Comparison of ENCODE assay signal across 7 mouse cellular contexts in genomic region chr11:11974591-11975255, GRCm38 (mm10).
A peak's percentile ranks its signal among the peaks of the same experiment; 100 is the strongest.
DNase-seq lines count a peak whose midpoint lies in the region; ATAC-seq and TF ChIP-seq lines count a peak whose summit lies in the region.

No protein-coding gene starts in this region.

- peak; percentile 51; the same call in 1 of the 2 replicates for TF ChIP-seq CTCF in spleen, adult 2 months (IDR thresholded peaks at IDR 0.05; ENCODE audit: extremely low read depth, insufficient read depth, insufficient read length, insufficient replicate concordance)

- H3K4me1 ChIP-seq in spleen, adult 2 months (ENCODE audit: control insufficient read depth, insufficient read depth, insufficient read length), result no peaks in the 10 kb centered on the region
- no peaks in the 10 kb centered on the region for H3K4me1 ChIP-seq in forebrain, embryonic 14.5 days (ENCODE audit: control insufficient read depth, insufficient read depth, low read length)
- no peaks in the 10 kb centered on the region for H3K4me1 ChIP-seq in kidney, embryonic 16.5 days (ENCODE audit: insufficient read depth, low read length)

- no peak overlapping the region for H3K4me3 ChIP-seq in spleen, adult 2 months (ENCODE audit: extremely low read depth, insufficient read depth, insufficient read length)
- no peak overlapping the region for H3K4me3 ChIP-seq in forebrain, embryonic 14.5 days (ENCODE audit: low read depth, low read length)
- no peak overlapping the region for H3K4me3 ChIP-seq in kidney, embryonic 16.5 days (ENCODE audit: low read length)

- H3K27ac ChIP-seq in spleen, adult 2 months (ENCODE audit: insufficient read depth, low read length), result no peak overlapping the region
- H3K27ac ChIP-seq in forebrain, embryonic 14.5 days (ENCODE audit: low read depth, low read length), result no peak overlapping the region
- H3K27ac ChIP-seq in kidney, embryonic 16.5 days (ENCODE audit: low read length), result no peak overlapping the region

- ATAC-seq in forebrain, embryonic 14.5 days, result peak; percentile 78
- ATAC-seq in kidney, embryonic 16.5 days (ENCODE audit: low FRiP score, low TSS enrichment), result peak; percentile 59; the same call in 1 of the 2 replicates

- peak in 1 of 2 experiments; percentile 48 for DNase-seq in spleen, adult 2 months (ENCODE audit: low read depth in 1 of 2, low spot score in 2 of 2)
- no peak for DNase-seq in spleen, adult 12 weeks (ENCODE audit: low spot score)
- peak; percentile 69 for DNase-seq in adipocyte (ENCODE audit: low spot score)
- DNase-seq in forebrain, embryonic 14.5 days (ENCODE audit: low spot score), result peak; percentile 77
- peak; percentile 38 for DNase-seq in mesoderm, embryonic 11.5 days (ENCODE audit: low read depth, low spot score)
- peak; percentile 53 for DNase-seq in thymus, postnatal 14 days

- H3K4me2 ChIP-seq in forebrain, embryonic 14.5 days (ENCODE audit: low read length), result no peak overlapping the region
- H3K4me2 ChIP-seq in kidney, embryonic 16.5 days (replicated peaks; ENCODE audit: low read depth, low read length), result no peak overlapping the region

- no peak overlapping the region for H3K9ac ChIP-seq in forebrain, embryonic 14.5 days (ENCODE audit: low read length)
- no peak overlapping the region for H3K9ac ChIP-seq in kidney, embryonic 16.5 days (replicated peaks; ENCODE audit: low read length)

- no peaks in the 10 kb centered on the region for H3K36me3 ChIP-seq in spleen, adult 2 months (ENCODE audit: control insufficient read depth, insufficient read depth, low read length)
- H3K36me3 ChIP-seq in forebrain, embryonic 14.5 days (ENCODE audit: control insufficient read depth, insufficient read depth, low read length), result peaks cover 8% of the 10 kb centered on the region
- H3K36me3 ChIP-seq in kidney, embryonic 16.5 days (ENCODE audit: insufficient read depth, low read length), result peaks cover 22% of the 10 kb centered on the region

- no peaks in the 10 kb centered on the region for H3K9me3 ChIP-seq in forebrain, embryonic 14.5 days (replicated peaks; ENCODE audit: control insufficient read depth, low read length)
- H3K9me3 ChIP-seq in kidney, embryonic 16.5 days (ENCODE audit: low read length), result peaks cover 8% of the 10 kb centered on the region

- no peaks in the 10 kb centered on the region for H3K27me3 ChIP-seq in spleen, adult 2 months (ENCODE audit: control insufficient read depth, insufficient read depth, low read length)
- H3K27me3 ChIP-seq in forebrain, embryonic 14.5 days (replicated peaks; ENCODE audit: control insufficient read depth, insufficient read depth, low read length), result no peaks in the 10 kb centered on the region
- no peaks in the 10 kb centered on the region for H3K27me3 ChIP-seq in kidney, embryonic 16.5 days (ENCODE audit: insufficient read depth, low read length)

- TF ChIP-seq POLR2A in spleen, adult 2 months (IDR thresholded peaks at IDR 0.05; ENCODE audit: low read depth, low read length), result no peak

- 10% methylated on average over 10 of the region's 10 CpGs for WGBS in spleen, adult 2 months
- 48% methylated on average over 10 of the region's 10 CpGs for WGBS in forebrain, embryonic 14.5 days
- 33% methylated on average over 10 of the region's 10 CpGs for WGBS in kidney, embryonic 16.5 days
